Comparison of ENCODE assay signal across 8 mouse cellular contexts in genomic region chr10:80264341-80265148, GRCm38 (mm10). TPM values are rescaled to one million over a fixed set of nuclear protein-coding genes. Genes with fewer than 3 reads are reported as not detected.
DNase-seq lines count a peak whose midpoint lies in the region; ATAC-seq and TF ChIP-seq lines count a peak whose summit lies in the region.

No protein-coding gene starts in this region.

- H3K4me3 ChIP-seq in ES-Bruce4 (ENCODE audit: low read depth, low read length), result peak overlapping the region; percentile 95
- peak overlapping the region; percentile 91 for H3K4me3 ChIP-seq in forebrain, embryonic 13.5 days
- peak overlapping the region; percentile 93 for H3K4me3 ChIP-seq in liver, postnatal 0 days (ENCODE audit: low read depth, low read length)
- peak overlapping the region; percentile 81 for H3K4me3 ChIP-seq in neural tube, embryonic 14.5 days (ENCODE audit: low read depth, low read length)

- peak; percentile 75 for ATAC-seq in cerebellum, adult (ENCODE audit: insufficient number of reproducible peaks, low FRiP score, low TSS enrichment)
- ATAC-seq in forebrain, embryonic 13.5 days, result peak; percentile 76
- peak; percentile 72 for ATAC-seq in liver, postnatal 0 days
- ATAC-seq in neural tube, embryonic 14.5 days (ENCODE audit: low read depth), result peak; percentile 72

- TF ChIP-seq CTCF in ES-Bruce4 (IDR thresholded peaks at IDR 0.05; ENCODE audit: low read depth, low read length), result no peak
- TF ChIP-seq CTCF in liver, postnatal 0 days (IDR thresholded peaks at IDR 0.05; ENCODE audit: low read depth), result no peak

- peak overlapping the region; percentile 93 for H3K4me2 ChIP-seq in forebrain, embryonic 13.5 days
- peak overlapping the region; percentile 94 for H3K4me2 ChIP-seq in liver, postnatal 0 days (ENCODE audit: low read depth, low read length)
- H3K4me2 ChIP-seq in neural tube, embryonic 14.5 days (ENCODE audit: low read depth, low read length), result peak overlapping the region; percentile 70

- DNase-seq in heart, postnatal 10 days, result peak; percentile 99
- DNase-seq in large intestine, adult 2 months (ENCODE audit: low read depth, low spot score), result peak; percentile 91
- DNase-seq in liver, postnatal 0 days, result peak; percentile 99
- peak; percentile 99 for DNase-seq in testis, postnatal 10 days (ENCODE audit: low spot score)

- no peaks in the 10 kb centered on the region for H3K4me1 ChIP-seq in ES-Bruce4 (ENCODE audit: control insufficient read depth, insufficient read depth, low read length)
- peaks cover 62% of the 10 kb centered on the region for H3K4me1 ChIP-seq in forebrain, embryonic 13.5 days
- peaks cover 66% of the 10 kb centered on the region for H3K4me1 ChIP-seq in liver, postnatal 0 days (ENCODE audit: insufficient read depth)
- H3K4me1 ChIP-seq in neural tube, embryonic 14.5 days (ENCODE audit: control insufficient read depth, insufficient read depth, low read length), result peaks cover 44% of the 10 kb centered on the region

- H3K9ac ChIP-seq in ES-Bruce4 (ENCODE audit: low read depth, poor library complexity, severe bottlenecking), result peak overlapping the region; percentile 94
- H3K9ac ChIP-seq in forebrain, embryonic 13.5 days, result peak overlapping the region; percentile 98
- H3K9ac ChIP-seq in liver, postnatal 0 days (replicated peaks), result peak overlapping the region; percentile 98
- H3K9ac ChIP-seq in neural tube, embryonic 14.5 days (replicated peaks; ENCODE audit: low read depth, low read length), result peak overlapping the region; percentile 95

- 0 out of 2 replicates have a peak overlapping the region, but pooled peaks have one; percentile 33 for H3K27ac ChIP-seq in ES-Bruce4 (ENCODE audit: insufficient read depth, low read length)
- H3K27ac ChIP-seq in forebrain, embryonic 13.5 days, result peak overlapping the region; percentile 44
- peak overlapping the region; percentile 93 for H3K27ac ChIP-seq in liver, postnatal 0 days (ENCODE audit: low read depth)
- peak overlapping the region; percentile 75 for H3K27ac ChIP-seq in neural tube, embryonic 14.5 days (ENCODE audit: low read depth, low read length)

- TF ChIP-seq EP300 in ES-Bruce4 (IDR thresholded peaks at IDR 0.05; ENCODE audit: insufficient read depth, low read depth, low read length), result no peak
- TF ChIP-seq EP300 in liver, postnatal 0 days (IDR thresholded peaks at IDR 0.05; ENCODE audit: low read depth), result peak; percentile 72; the same call in 1 of the 2 replicates

- peaks cover 7% of the 10 kb centered on the region for H3K36me3 ChIP-seq in ES-Bruce4 (ENCODE audit: control insufficient read depth, insufficient read depth, low read length, poor library complexity, severe bottlenecking)
- H3K36me3 ChIP-seq in forebrain, embryonic 13.5 days (ENCODE audit: poor library complexity, severe bottlenecking), result peaks cover 12% of the 10 kb centered on the region
- H3K36me3 ChIP-seq in liver, postnatal 0 days (replicated peaks; ENCODE audit: insufficient read depth, low read length), result peaks cover 13% of the 10 kb centered on the region
- H3K36me3 ChIP-seq in neural tube, embryonic 14.5 days (ENCODE audit: control insufficient read depth, insufficient read depth, low read length), result no peaks in the 10 kb centered on the region

- intact Hi-C loops in heart, postnatal 10 days (cut with DNase I), result loop anchor here (2.0 kb wide), 1 partner anchor 26 kb away; no protein-coding TSS in a partner anchor

- H3K27me3 ChIP-seq in ES-Bruce4 (ENCODE audit: control insufficient read depth, insufficient read depth, low read length, poor library complexity, severe bottlenecking), result no peaks in the 10 kb centered on the region
- no peaks in the 10 kb centered on the region for H3K27me3 ChIP-seq in forebrain, embryonic 13.5 days
- no peaks in the 10 kb centered on the region for H3K27me3 ChIP-seq in liver, postnatal 0 days (ENCODE audit: insufficient read depth, low read length)
- no peaks in the 10 kb centered on the region for H3K27me3 ChIP-seq in neural tube, embryonic 14.5 days (ENCODE audit: control insufficient read depth, insufficient read depth, low read length)

- WGBS in forebrain, embryonic 13.5 days, result 2% methylated on average over 77 of the region's 81 CpGs
- under 1% methylated on average over 81 of the region's 81 CpGs for WGBS in large intestine, adult 2 months
- WGBS in liver, postnatal 0 days (ENCODE audit: insufficient replicate concordance), result 1% methylated on average over 72 of the region's 81 CpGs
- WGBS in neural tube, embryonic 14.5 days, result 3% methylated on average over 70 of the region's 81 CpGs

- TF ChIP-seq POLR2A in ES-Bruce4 (IDR thresholded peaks at IDR 0.05; ENCODE audit: insufficient read depth, low read length), result no peak

- no peaks in the 10 kb centered on the region for H3K9me3 ChIP-seq in ES-Bruce4 (replicated peaks; ENCODE audit: control insufficient read depth, insufficient read depth, low read length, poor library complexity, severe bottlenecking)
- H3K9me3 ChIP-seq in forebrain, embryonic 13.5 days (replicated peaks), result no peaks in the 10 kb centered on the region
- H3K9me3 ChIP-seq in liver, postnatal 0 days (ENCODE audit: low read length), result no peaks in the 10 kb centered on the region
- H3K9me3 ChIP-seq in neural tube, embryonic 14.5 days (ENCODE audit: control insufficient read depth, low read length), result no peaks in the 10 kb centered on the region

RNA-seq across cellular contexts. Expression of gene Dazap1, which starts 3.3 kb away (rescaled TPM):
- 175 and 192 TPM in 2 replicates for polyA plus RNA-seq in ES-Bruce4 (2011; ENCODE audit: insufficient read depth, insufficient read length, low read depth, missing spikeins)
- 61.7 and 64.9 TPM in 2 replicates for polyA plus RNA-seq in forebrain, embryonic 13.5 days (2015; fragmentation: Nextera tagmentation; extraction: Ambion mirVana)
- 10 to 100 TPM; 86.4 to 95.4 TPM for total RNA-seq in heart, postnatal 10 days (2021)
- 52.1 and 67.7 TPM in 2 replicates for polyA plus RNA-seq in large intestine, adult 2 months (2012; rRNA removed)
- polyA plus RNA-seq in liver, postnatal 0 days (2015; fragmentation: Nextera tagmentation; extraction: Ambion mirVana), result 19.5 and 21.8 TPM in 2 replicates
- 37.5 and 39.8 TPM in 2 replicates for polyA plus RNA-seq in neural tube, embryonic 14.5 days (2014; fragmentation: Nextera tagmentation; extraction: Ambion mirVana)

RNA-seq across cellular contexts. Expression of gene Gamt, which starts 3.7 kb away (rescaled TPM):
- 0.68 and 0.82 TPM in 2 replicates for polyA plus RNA-seq in ES-Bruce4 (2011; ENCODE audit: insufficient read depth, insufficient read length, low read depth, missing spikeins)
- polyA plus RNA-seq in forebrain, embryonic 13.5 days (2015; fragmentation: Nextera tagmentation; extraction: Ambion mirVana), result 18.2 and 18.3 TPM in 2 replicates
- total RNA-seq in heart, postnatal 10 days (2021), result 10 to 100 TPM; 19.3 to 21.3 TPM
- 9.4 and 10.5 TPM in 2 replicates for polyA plus RNA-seq in large intestine, adult 2 months (2012; rRNA removed)
- 93.9 and 101 TPM in 2 replicates for polyA plus RNA-seq in liver, postnatal 0 days (2015; fragmentation: Nextera tagmentation; extraction: Ambion mirVana)
- 18.6 and 25.8 TPM in 2 replicates for polyA plus RNA-seq in neural tube, embryonic 14.5 days (2014; fragmentation: Nextera tagmentation; extraction: Ambion mirVana)

RNA-seq across cellular contexts. Expression of gene Ndufs7, which starts 15.6 kb away (rescaled TPM):
- 63.9 and 72.8 TPM in 2 replicates for polyA plus RNA-seq in ES-Bruce4 (2011; ENCODE audit: insufficient read depth, insufficient read length, low read depth, missing spikeins)
- 267 and 274 TPM in 2 replicates for polyA plus RNA-seq in forebrain, embryonic 13.5 days (2015; fragmentation: Nextera tagmentation; extraction: Ambion mirVana)
- total RNA-seq in heart, postnatal 10 days (2021), result 100 to 1,000 TPM; 609 to 639 TPM
- 553 and 570 TPM in 2 replicates for polyA plus RNA-seq in large intestine, adult 2 months (2012; rRNA removed)
- polyA plus RNA-seq in liver, postnatal 0 days (2015; fragmentation: Nextera tagmentation; extraction: Ambion mirVana), result 313 and 321 TPM in 2 replicates
- polyA plus RNA-seq in neural tube, embryonic 14.5 days (2014; fragmentation: Nextera tagmentation; extraction: Ambion mirVana), result 309 and 366 TPM in 2 replicates

RNA-seq across cellular contexts. Expression of gene Rps15, which starts 27.7 kb away (rescaled TPM):
- 2,641 and 2,952 TPM in 2 replicates for polyA plus RNA-seq in ES-Bruce4 (2011; ENCODE audit: insufficient read depth, insufficient read length, low read depth, missing spikeins)
- polyA plus RNA-seq in forebrain, embryonic 13.5 days (2015; fragmentation: Nextera tagmentation; extraction: Ambion mirVana), result 805 and 828 TPM in 2 replicates
- 100 to 1,000 TPM; 859 to 871 TPM for total RNA-seq in heart, postnatal 10 days (2021)
- polyA plus RNA-seq in large intestine, adult 2 months (2012; rRNA removed), result 1,621 and 1,622 TPM in 2 replicates
- polyA plus RNA-seq in liver, postnatal 0 days (2015; fragmentation: Nextera tagmentation; extraction: Ambion mirVana), result 453 and 466 TPM in 2 replicates
- 537 and 599 TPM in 2 replicates for polyA plus RNA-seq in neural tube, embryonic 14.5 days (2014; fragmentation: Nextera tagmentation; extraction: Ambion mirVana)

RNA-seq across cellular contexts. Expression of gene Apc2, which starts 31.2 kb away (rescaled TPM):
- polyA plus RNA-seq in ES-Bruce4 (2011; ENCODE audit: insufficient read depth, insufficient read length, low read depth, missing spikeins), result 3.2 and 3.8 TPM in 2 replicates
- 129 and 140 TPM in 2 replicates for polyA plus RNA-seq in forebrain, embryonic 13.5 days (2015; fragmentation: Nextera tagmentation; extraction: Ambion mirVana)
- 1 to 10 TPM; 4.7 to 5.0 TPM for total RNA-seq in heart, postnatal 10 days (2021)
- 0.41 and 0.45 TPM in 2 replicates for polyA plus RNA-seq in large intestine, adult 2 months (2012; rRNA removed)
- 0.05 and 0.20 TPM in 2 replicates for polyA plus RNA-seq in liver, postnatal 0 days (2015; fragmentation: Nextera tagmentation; extraction: Ambion mirVana)
- 169 and 231 TPM in 2 replicates for polyA plus RNA-seq in neural tube, embryonic 14.5 days (2014; fragmentation: Nextera tagmentation; extraction: Ambion mirVana)

Comparison
In these comparisons a context has a peak if more than half of its experiments do, and no peak if none do; other contexts are left out.
1. Peak in every context shown above with its lines: DNase-seq, ATAC-seq, H3K4me3 ChIP-seq and H3K27ac ChIP-seq.
2. H3K27ac ChIP-seq: peak in every context shown above with its lines; median percentile 93 in liver, postnatal 0 days; 75 in neural tube, embryonic 14.5 days; 44 in forebrain, embryonic 13.5 days; 33 in ES-Bruce4.